Mouse (Mus musculus): ENCODE measurements around the gene Mag. TPM values are rescaled to one million over a fixed set of nuclear protein-coding genes. Genes with fewer than 3 reads are reported as not detected.

Gene Mag
- 0.13 TPM in 2 replicates for polyA plus RNA-seq (2012; rRNA removed)
- polyA plus RNA-seq (2014; fragmentation: Nextera tagmentation; extraction: Ambion mirVana) = 0.11 TPM in 2 replicates

- no peak within 1 kb of the TSS for H3K4me2 ChIP-seq (ENCODE audit: low read depth)
- H3K9me3 ChIP-seq (ENCODE audit: control insufficient read depth, low read length) = no peaks in the 10 kb centered on the region
- no peak within 1 kb of the TSS for H3K9ac ChIP-seq (replicated peaks)
- H3K4me1 ChIP-seq (replicated peaks; ENCODE audit: control insufficient read depth in 2 of 2, insufficient read depth in 2 of 2, low read length in 1 of 2) = no peaks in the 10 kb centered on the region
- no peak for DNase-seq (ENCODE audit: low read depth in 3 of 3, low spot score in 3 of 3)
- no peak for TF ChIP-seq CTCF (IDR thresholded peaks at IDR 0.05; ENCODE audit: low read depth)
- TF ChIP-seq EP300 (IDR thresholded peaks at IDR 0.05; ENCODE audit: low read depth) = no peak
- ATAC-seq (ENCODE audit: insufficient read depth) = no peak
- WGBS (ENCODE audit: insufficient replicate concordance) = 45% methylated on average over 8 of the region's 8 CpGs
- H3K36me3 ChIP-seq (replicated peaks; ENCODE audit: control insufficient read depth, insufficient read depth, low read depth) = no peaks in the 10 kb centered on the region
- no peaks in the 10 kb centered on the region for H3K27me3 ChIP-seq (ENCODE audit: control insufficient read depth, insufficient read depth, low read length)
- no peak within 1 kb of the TSS for H3K4me3 ChIP-seq (ENCODE audit: insufficient read depth in 1 of 2, low read depth in 2 of 2, low read length in 2 of 2)
- H3K27ac ChIP-seq = no peak within 1 kb of the TSS
Observed at GRCm38 (mm10) chr7:30914732-30915131, at the start of gene Mag. Mag (minus strand) TSS chr7:30914873.

DNA sequence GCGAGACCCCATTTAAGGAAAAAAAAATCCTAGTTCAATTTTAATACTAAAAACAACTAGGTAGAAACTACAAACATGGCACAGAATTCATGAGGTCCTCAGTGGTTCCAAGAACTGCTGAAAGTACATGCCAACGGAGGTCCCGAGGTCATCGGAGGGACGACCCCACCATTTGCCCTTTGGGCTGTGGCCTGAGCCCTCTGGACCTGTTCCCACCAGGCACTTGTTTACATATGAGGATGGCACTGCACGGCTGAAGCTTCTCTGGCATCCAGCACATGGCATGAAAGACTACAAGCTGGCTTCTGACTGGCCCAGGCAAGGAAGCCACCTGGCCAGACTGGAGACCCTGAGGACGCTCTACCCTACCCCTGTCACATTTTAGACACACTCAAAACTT lies 49.7 kb upstream of the Mag start:
- 72% methylated on average over 7 of the region's 7 CpGs for WGBS (ENCODE audit: insufficient replicate concordance)
- ATAC-seq (ENCODE audit: insufficient read depth) = no peak
- H3K9ac ChIP-seq (replicated peaks) = no peak overlapping the region

GRCm38 (mm10) chr7:30962862-30963261 lies 48.2 kb upstream of the Mag start:
- Histone ChIP-seq H3K36me3 (replicated peaks; ENCODE audit: control insufficient read depth, insufficient read depth, low read depth) (no peaks in the 10 kb centered on the region; the same call in 1 of the 2 replicates), H3K4me2 (ENCODE audit: low read depth) (no peak overlapping the region), H3K9me3 (ENCODE audit: control insufficient read depth, low read length) (no peaks in the 10 kb centered on the region), H3K27ac (no peak overlapping the region), H3K27me3 (ENCODE audit: control insufficient read depth, insufficient read depth, low read length) (no peaks in the 10 kb centered on the region), H3K4me3 (ENCODE audit: insufficient read depth in 1 of 2, low read depth in 2 of 2, low read length in 2 of 2) (no peak overlapping the region), H3K4me1 (replicated peaks; ENCODE audit: control insufficient read depth in 2 of 2, insufficient read depth in 2 of 2, low read length in 1 of 2) (peaks cover 7 to 9% of the 10 kb centered on the region in 2 experiments; a peak in 3 of 4 replicates), H3K9ac (replicated peaks) (no peak overlapping the region)
- TF ChIP-seq EP300 (IDR thresholded peaks at IDR 0.05; ENCODE audit: low read depth) = no peak
- TF ChIP-seq CTCF (IDR thresholded peaks at IDR 0.05; ENCODE audit: low read depth) = no peak
- DNase-seq (ENCODE audit: low read depth in 3 of 3, low spot score in 3 of 3) (no peak), ATAC-seq (ENCODE audit: insufficient read depth) (no peak)
- WGBS (ENCODE audit: insufficient replicate concordance) = 69% methylated on average over 5 of the region's 5 CpGs

More for the DNA sequence above, 49.7 kb upstream of the Mag start:
- Histone ChIP-seq H3K9me3 (ENCODE audit: control insufficient read depth, low read length) (no peaks in the 10 kb centered on the region), H3K27ac (no peak overlapping the region), H3K4me2 (ENCODE audit: low read depth) (no peak overlapping the region), H3K27me3 (ENCODE audit: control insufficient read depth, insufficient read depth, low read length) (no peaks in the 10 kb centered on the region), H3K36me3 (replicated peaks; ENCODE audit: control insufficient read depth, insufficient read depth, low read depth) (no peaks in the 10 kb centered on the region; the same call in 1 of the 2 replicates), H3K4me1 (replicated peaks; ENCODE audit: control insufficient read depth in 2 of 2, insufficient read depth in 2 of 2, low read length in 1 of 2) (peaks cover 5% of the 10 kb centered on the region in 2 experiments; a peak in 2 of 4 replicates), H3K4me3 (ENCODE audit: insufficient read depth in 1 of 2, low read depth in 2 of 2, low read length in 2 of 2) (no peak overlapping the region)
- no peak for TF ChIP-seq CTCF (IDR thresholded peaks at IDR 0.05; ENCODE audit: low read depth)
- TF ChIP-seq EP300 (IDR thresholded peaks at IDR 0.05; ENCODE audit: low read depth) = no peak
- no peak for DNase-seq (ENCODE audit: low read depth in 3 of 3, low spot score in 3 of 3)

GRCm38 (mm10) chr7:30959786-30960349 lies 45.2 kb upstream of the Mag start:
- no peaks in the 10 kb centered on the region for H3K27me3 ChIP-seq (ENCODE audit: control insufficient read depth, insufficient read depth, low read length)
- peaks cover 12 to 16% of the 10 kb centered on the region in 2 experiments for H3K4me1 ChIP-seq (replicated peaks; ENCODE audit: control insufficient read depth in 2 of 2, insufficient read depth in 2 of 2, low read length in 1 of 2)
- no peak overlapping the region for H3K4me3 ChIP-seq (ENCODE audit: insufficient read depth in 1 of 2, low read depth in 2 of 2, low read length in 2 of 2)
- ATAC-seq (ENCODE audit: insufficient read depth) = no peak
- TF ChIP-seq CTCF (IDR thresholded peaks at IDR 0.05; ENCODE audit: low read depth) (no peak), EP300 (IDR thresholded peaks at IDR 0.05; ENCODE audit: low read depth) (no peak)
- peaks cover 3% of the 10 kb centered on the region; the same call in 1 of the 2 replicates for H3K36me3 ChIP-seq (replicated peaks; ENCODE audit: control insufficient read depth, insufficient read depth, low read depth)
- no peaks in the 10 kb centered on the region for H3K9me3 ChIP-seq (ENCODE audit: control insufficient read depth, low read length)
- DNase-seq (ENCODE audit: low read depth in 3 of 3, low spot score in 3 of 3) = no peak
- 76% methylated on average over 6 of the region's 6 CpGs for WGBS (ENCODE audit: insufficient replicate concordance)
- H3K27ac ChIP-seq = no peak overlapping the region
- no peak overlapping the region for H3K9ac ChIP-seq (replicated peaks)
- H3K4me2 ChIP-seq (ENCODE audit: low read depth) = no peak overlapping the region

DNA sequence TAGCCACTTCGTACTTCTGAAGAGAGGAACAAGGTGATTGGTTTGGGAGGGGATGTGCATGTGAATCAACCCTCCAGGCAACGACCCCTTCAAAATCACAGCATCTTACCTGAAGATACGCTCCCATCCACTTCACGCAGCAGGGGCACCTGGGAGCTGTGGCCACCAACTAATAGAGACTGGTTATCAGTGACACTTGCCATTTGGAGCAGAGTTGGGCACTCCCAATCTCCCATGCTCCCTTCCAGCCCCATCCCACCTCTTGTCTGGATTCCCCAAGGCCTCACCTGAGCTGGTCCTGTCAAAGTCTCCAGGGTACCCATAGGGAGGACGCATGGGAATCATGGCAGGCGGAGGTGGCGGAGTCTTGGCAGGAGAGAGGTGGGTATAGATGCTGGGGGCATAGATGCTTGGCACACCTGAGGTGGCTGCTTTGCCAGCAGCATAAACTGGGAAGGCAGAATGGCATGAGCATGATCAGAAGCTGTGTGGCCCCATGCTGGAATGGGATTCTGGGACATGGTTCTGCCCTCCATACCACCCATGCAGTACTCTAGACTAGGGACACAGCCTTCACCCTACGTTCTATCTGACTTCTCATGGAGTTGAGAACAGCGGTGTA lies 44.3 kb upstream of the Mag start:
- Histone ChIP-seq H3K4me2 (ENCODE audit: low read depth) (no peak overlapping the region), H3K4me3 (ENCODE audit: insufficient read depth in 1 of 2, low read depth in 2 of 2, low read length in 2 of 2) (no peak overlapping the region), H3K9me3 (ENCODE audit: control insufficient read depth, low read length) (no peaks in the 10 kb centered on the region), H3K27me3 (ENCODE audit: control insufficient read depth, insufficient read depth, low read length) (no peaks in the 10 kb centered on the region), H3K9ac (replicated peaks) (no peak overlapping the region), H3K36me3 (replicated peaks; ENCODE audit: control insufficient read depth, insufficient read depth, low read depth) (peaks cover 12% of the 10 kb centered on the region), H3K4me1 (replicated peaks; ENCODE audit: control insufficient read depth in 2 of 2, insufficient read depth in 2 of 2, low read length in 1 of 2) (peaks cover 12 to 22% of the 10 kb centered on the region in 2 experiments), H3K27ac (no peak overlapping the region)
- no peak for ATAC-seq (ENCODE audit: insufficient read depth)
- TF ChIP-seq CTCF (IDR thresholded peaks at IDR 0.05; ENCODE audit: low read depth) (no peak), EP300 (IDR thresholded peaks at IDR 0.05; ENCODE audit: low read depth) (no peak)
- WGBS (ENCODE audit: insufficient replicate concordance) = 85% methylated on average over 9 of the region's 9 CpGs
- DNase-seq (ENCODE audit: low read depth in 3 of 3, low spot score in 3 of 3) = no peak

Data from liver, embryonic 14.5 days (tissue).